Mouse (Mus musculus): ENCODE data around the gene Olfr1287. TPM values are rescaled to one million over a fixed set of nuclear protein-coding genes. Genes with fewer than 3 reads are reported as not detected.

Olfr1287 gene
- total RNA-seq (2021) = not detected in 2 replicates
- long read RNA-seq, experiment 1 = 0 reads
- long read RNA-seq, experiment 2 = 0 reads

GRCm38 (mm10) chr2:111448842-111449241 is at the start of gene Olfr1287:
Olfr1287 (plus strand) TSS chr2:111449142.
- no peak for DNase-seq

- DNase-seq = no peak
These were observed 26.0 kb upstream of the Olfr1287 start, which contains the start of gene Olfr1286 for GRCm38 (mm10) chr2:111422931-111423330. Olfr1286 (minus strand) TSS chr2:111423115.

GRCm38 (mm10) chr2:111473801-111474200 is 24.9 kb downstream of the Olfr1287 start, which contains the start of gene Olfr1288:
Olfr1288 (plus strand) TSS chr2:111474101.
- DNase-seq = no peak

GRCm38 (mm10) chr2:111480519-111480918 is 31.6 kb downstream of the Olfr1287 start, which contains the start of gene Olfr1289:
Olfr1289 (plus strand) TSS chr2:111480819.
- DNase-seq = no peak

- DNase-seq = no peak
These were observed 44.8 kb downstream of the Olfr1287 start, which contains the start of gene Olfr1290 for GRCm38 (mm10) chr2:111493729-111494128. Olfr1290 (minus strand) TSS chr2:111493829.

- DNase-seq = no peak
These were observed 47.9 kb downstream of the Olfr1287 start, which contains the start of gene Olfr1291-ps1 for GRCm38 (mm10) chr2:111496880-111497279. Olfr1291-ps1 (plus strand) TSS chr2:111497180.

Other genes starting within 250 kb of the Olfr1287 start
- gene 4930430A15Rik, start 219.5 kb upstream of the Olfr1287 start, total RNA-seq (2021) = not detected in 2 replicates
- not detected in 2 replicates for gene Olfr1275, start 213.9 kb upstream of the Olfr1287 start, total RNA-seq (2021)
- gene Olfr1276, start 194.6 kb upstream of the Olfr1287 start, total RNA-seq (2021) = not detected in 2 replicates
- not detected in 2 replicates for gene Olfr1277, start 175.0 kb upstream of the Olfr1287 start, total RNA-seq (2021)
- gene Olfr1278, start 159.0 kb upstream of the Olfr1287 start, total RNA-seq (2021) = not detected in 2 replicates
- gene Olfr1279, start 148.5 kb upstream of the Olfr1287 start, total RNA-seq (2021) = not detected in 2 replicates
- not detected in 2 replicates for gene Olfr1280, start 135.1 kb upstream of the Olfr1287 start, total RNA-seq (2021)
- not detected in 2 replicates for gene Olfr1281, start 122.6 kb upstream of the Olfr1287 start, total RNA-seq (2021)
- not detected in 2 replicates for gene Olfr1282, start 113.1 kb upstream of the Olfr1287 start, total RNA-seq (2021)
- not detected in 2 replicates for gene Olfr1283, start 82.4 kb upstream of the Olfr1287 start, total RNA-seq (2021)
- gene Olfr1284, start 73.6 kb upstream of the Olfr1287 start, total RNA-seq (2021) = not detected in 2 replicates
- not detected in 2 replicates for gene Olfr1286, start 26.0 kb upstream of the Olfr1287 start, total RNA-seq (2021)
- gene Olfr1288, start 25.0 kb downstream of the Olfr1287 start, total RNA-seq (2021) = not detected in 2 replicates
- gene Olfr1289, start 31.7 kb downstream of the Olfr1287 start, total RNA-seq (2021) = not detected in 2 replicates
- not detected in 2 replicates for gene Olfr1290, start 44.7 kb downstream of the Olfr1287 start, total RNA-seq (2021)
- not detected in 2 replicates for gene Olfr1291-ps1, start 48.0 kb downstream of the Olfr1287 start, total RNA-seq (2021)
- gene Olfr1293-ps, start 76.1 kb downstream of the Olfr1287 start, total RNA-seq (2021) = not detected in 2 replicates
- not detected in 2 replicates for gene Olfr1294, start 91.1 kb downstream of the Olfr1287 start, total RNA-seq (2021)
- gene Olfr1295, start 120.5 kb downstream of the Olfr1287 start, total RNA-seq (2021) = not detected in 2 replicates
- not detected in 2 replicates for gene Olfr1297, start 177.4 kb downstream of the Olfr1287 start, total RNA-seq (2021)
- gene Olfr1298, start 200.1 kb downstream of the Olfr1287 start, total RNA-seq (2021) = not detected in 2 replicates
- not detected in 2 replicates for gene Olfr1299, start 212.3 kb downstream of the Olfr1287 start, total RNA-seq (2021)

Measured in adrenal gland, postnatal 14 days (tissue).